Mouse (Mus musculus) thymus, postnatal 25 days (tissue): Measurements from ENCODE around the gene Sinhcaf.
"Not testable (repeated sequence)": the region's sequence is repeated elsewhere in the genome, so short reads cannot be mapped to it uniquely, and the experiment has no call there.

Experiments
- DNase-seq: peaks from one replicate; pipeline ENCODE4 v3.0.0; 2022

The Sinhcaf gene

DNA sequence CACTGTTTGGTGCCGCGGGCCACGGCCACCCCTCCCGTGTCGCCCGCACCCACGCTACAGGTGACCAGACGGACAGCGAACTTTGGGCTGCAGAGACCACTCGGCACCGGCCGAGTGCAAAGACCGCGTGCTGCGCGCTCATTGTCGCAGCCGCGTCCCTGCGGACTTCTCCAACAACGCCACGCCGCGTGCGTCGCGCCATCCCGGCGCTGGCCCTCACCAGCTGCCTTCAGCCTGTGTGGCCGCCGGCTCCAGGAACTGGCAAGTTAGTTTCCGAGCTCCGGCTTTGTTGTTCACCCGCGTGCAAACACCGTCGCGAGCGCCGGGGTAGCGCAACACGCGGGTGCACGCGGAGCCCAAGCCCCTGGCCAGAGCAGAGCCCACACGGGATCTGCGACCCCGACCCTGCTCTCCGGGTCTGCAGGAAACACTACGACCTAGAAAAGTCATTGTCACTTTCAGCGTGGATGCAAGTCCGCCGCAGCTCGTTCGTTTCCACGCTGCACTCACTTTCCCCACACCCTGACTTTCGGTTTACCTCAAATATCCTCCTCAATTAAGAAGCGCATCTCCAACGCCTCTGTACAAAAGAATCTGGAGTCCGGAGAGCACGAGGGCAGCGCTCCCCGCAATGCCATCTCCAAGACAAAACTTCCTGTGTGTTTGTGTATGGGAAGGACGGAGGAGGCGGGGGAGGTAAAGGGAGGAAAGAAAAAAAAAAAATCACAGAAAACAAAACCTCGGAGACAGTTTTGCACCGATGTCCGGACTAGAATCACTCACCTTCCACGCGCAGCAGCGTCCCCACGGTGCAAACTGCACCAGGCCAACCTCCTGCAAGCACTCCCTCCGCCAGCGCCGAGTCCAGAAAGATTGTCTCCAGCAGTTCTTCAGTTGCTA lies 508 bp downstream of the Sinhcaf start:
- peak; percentile 55 for DNase-seq

DNA sequence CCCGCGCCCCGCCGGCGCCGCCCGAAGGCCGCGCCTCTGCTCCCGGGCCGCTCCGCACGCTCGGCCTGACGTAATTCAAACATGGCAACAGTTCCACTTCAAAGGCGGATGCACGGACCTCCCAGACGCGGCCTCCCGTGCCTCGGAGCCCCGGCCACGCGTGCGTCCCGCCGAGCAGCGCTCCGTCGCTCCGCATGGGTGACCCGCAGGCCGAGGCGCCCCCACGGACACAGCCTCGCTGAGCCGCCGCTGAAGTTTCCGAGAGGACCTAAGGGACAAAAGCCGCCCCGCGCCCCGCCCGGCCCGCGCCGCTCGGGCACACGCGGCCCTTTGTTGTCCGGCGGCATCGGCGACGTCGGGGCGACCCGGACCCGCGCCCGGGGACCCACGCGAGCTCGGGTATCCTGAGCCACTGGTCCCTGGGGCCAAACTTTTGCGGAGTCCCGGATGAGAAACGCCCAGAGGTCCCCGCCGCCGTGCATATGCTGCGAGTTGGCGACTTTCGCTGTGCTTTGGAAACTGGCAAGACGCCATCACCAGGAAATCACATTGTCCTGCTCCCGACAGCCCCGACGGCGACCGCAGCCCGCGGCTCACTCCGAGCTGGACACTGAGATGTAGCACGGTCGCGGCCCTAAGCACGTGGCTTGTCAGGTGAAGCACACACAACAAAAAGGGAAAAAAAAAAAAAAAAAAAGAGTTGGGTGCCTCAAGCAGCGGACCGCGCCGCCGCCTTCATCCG lies 1.3 kb downstream of the Sinhcaf start:
- peak; percentile 69 for DNase-seq

DNA sequence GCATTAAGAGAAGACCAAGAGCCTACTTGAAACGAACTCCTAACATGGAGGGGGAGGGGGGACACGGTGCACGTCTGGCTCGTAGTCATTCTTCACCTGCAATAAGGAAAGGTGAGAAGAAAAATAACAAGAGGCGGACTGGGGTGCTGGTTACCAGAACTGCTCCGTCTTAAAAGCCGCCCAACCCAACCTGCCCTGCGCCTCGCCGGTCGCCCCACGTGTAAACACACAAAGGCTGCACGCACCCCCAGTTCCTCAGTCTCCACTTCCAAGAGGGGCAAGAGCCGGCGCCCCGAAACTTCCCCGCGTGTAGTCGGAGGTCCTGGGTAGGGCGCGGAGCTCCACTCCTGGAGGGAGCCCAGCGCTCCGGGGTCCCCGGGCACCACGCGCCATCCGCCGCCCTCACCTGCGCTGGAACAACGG lies 1.9 kb downstream of the Sinhcaf start:
- DNase-seq: no peak

DNA sequence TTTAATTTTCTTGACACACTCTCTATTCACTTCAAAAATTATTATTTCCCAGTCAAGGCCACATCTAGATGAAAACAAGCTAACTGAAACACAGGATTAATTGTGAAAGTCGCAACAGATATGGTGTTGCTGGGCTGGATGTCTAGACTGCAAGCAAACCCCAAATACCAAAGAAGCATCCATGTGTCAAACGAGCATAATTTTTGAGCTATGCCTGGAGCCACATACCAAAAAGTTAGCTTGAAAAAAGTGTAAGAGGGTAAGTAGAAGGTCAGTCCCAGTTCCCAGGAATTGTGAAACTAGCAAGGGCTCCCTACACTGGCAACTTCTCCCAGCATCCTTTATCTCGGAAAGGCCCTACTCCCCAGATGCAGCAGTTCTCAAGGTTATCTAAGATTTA lies 2.6 kb downstream of the Sinhcaf start:
- DNase-seq: no peak

DNA sequence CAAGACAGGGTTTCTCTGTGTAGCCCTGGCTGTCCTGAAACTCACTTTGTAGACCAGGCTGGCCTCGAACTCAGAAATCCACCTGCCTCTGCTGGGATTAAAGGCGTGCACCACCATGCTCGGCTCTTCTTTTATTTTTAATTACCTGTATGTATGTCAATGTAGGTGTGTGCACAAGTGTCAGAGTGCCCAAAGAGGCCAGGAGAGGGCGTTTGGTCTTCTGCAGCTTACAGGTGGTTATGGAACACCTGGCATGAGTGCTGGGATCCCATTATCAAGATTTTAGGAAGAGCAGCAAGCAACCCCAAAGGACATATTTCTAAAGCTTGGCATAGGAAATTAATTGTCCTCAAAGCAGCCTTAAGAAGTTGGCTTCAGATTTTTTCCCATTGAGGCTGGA lies 3.9 kb downstream of the Sinhcaf start:
- DNase-seq: no peak

DNA sequence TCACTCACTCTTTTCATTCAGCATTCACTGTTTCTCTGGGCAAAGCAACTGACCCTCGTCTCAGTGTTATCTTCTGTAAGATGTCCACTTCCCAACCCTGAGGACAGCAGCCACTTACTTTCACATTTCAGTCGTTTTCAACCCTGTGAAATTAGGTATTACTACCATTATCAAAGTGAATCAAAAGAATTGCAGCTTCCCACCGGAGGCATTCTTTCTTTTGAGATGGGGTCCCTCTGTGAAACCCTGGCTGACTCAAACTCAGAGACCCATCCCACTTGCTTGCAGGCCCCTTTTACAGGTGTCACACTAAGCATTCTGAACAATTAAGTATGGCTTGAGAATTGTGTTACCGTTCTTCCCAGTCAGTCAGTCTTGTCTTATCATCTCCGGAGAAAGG lies 4.4 kb downstream of the Sinhcaf start:
- no peak for DNase-seq

DNA sequence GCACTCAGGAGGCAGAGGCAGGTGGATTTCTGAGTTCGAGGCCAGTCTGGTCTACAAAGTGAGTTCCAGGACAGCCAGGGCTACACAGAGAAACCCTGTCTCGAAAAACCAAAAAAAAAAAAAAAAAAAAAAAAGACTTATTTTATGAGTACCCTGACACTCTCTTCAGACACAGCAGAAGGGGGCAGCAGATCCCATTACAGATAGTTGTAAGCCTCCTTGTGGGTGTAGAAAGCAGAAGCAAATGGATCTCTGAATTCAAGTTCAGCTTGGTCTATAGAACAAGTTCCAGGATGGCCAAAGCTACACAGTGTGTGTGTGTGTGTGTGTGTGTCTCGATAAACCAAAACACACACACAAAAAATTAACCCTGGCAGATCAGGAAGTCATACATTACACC lies 5.9 kb downstream of the Sinhcaf start:
- peak; percentile 44 for DNase-seq

DNA sequence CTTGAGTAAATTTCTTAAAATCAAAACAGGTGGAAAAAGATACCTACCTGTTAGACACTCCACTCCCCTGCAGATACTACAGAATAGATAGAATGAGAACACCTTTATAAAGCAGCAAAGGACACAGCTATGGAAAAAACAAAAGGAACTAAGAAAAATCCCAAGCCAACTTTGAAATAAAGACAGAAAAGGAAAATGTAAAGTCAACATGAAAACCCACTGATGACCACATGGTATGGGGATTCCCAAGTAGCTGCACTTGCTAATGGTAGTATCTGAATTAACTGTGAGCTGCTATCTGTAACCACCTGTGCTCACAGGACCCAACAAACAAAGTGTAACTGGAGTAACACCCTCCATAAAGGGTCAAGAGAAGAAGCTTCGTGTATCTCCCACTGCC lies 8.6 kb downstream of the Sinhcaf start:
- no peak for DNase-seq

DNA sequence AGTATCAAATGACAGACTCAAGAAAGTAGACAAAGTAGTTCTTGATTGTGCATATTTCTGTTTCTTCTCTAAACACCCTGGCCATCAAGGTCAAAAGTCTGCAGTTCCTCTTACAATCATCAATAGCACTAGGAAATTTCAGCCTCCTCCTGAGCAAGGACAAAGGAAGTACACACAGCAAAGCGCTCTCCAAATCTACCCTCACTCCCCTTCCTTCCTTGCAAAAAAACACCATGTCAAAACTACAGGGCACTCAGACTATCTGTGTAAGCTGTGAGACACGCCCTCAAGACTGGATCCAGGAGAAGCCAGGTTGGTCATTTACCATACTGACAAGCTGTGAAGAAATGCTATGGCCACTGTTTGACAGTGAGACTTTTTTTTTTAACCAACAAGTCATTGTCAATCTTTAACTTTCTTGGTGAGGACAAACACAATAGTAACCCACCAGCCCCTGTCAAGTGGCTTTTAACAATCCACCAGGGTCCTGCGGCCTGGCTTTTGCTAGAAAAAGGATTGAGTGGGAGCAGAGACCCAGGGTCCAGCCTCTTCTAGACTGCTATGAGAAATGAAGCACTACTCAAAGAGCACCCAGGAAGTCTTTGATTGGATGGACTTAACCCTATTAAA lies 11.2 kb downstream of the Sinhcaf start:
- DNase-seq: no peak

DNA sequence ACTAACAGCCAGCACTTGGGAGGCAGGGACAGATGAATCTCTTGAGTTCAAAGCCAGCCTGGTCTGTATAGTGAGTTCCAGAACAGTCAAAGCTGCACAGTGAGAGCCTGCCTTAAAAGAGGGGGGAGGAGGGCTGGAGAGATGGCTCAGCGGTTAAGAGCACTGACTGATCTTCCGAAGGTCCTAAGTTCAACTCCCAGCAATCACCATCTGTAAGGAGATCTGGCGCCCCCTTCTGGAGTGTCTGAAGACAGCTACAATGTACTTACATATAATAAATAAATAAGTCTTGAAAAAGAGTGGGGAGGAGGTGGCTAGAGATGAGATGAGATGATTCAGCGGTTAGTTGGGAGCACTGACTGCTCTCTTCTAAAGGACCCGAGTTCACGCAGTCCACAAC lies 15.0 kb downstream of the Sinhcaf start:
- DNase-seq: peak; percentile 36

DNA sequence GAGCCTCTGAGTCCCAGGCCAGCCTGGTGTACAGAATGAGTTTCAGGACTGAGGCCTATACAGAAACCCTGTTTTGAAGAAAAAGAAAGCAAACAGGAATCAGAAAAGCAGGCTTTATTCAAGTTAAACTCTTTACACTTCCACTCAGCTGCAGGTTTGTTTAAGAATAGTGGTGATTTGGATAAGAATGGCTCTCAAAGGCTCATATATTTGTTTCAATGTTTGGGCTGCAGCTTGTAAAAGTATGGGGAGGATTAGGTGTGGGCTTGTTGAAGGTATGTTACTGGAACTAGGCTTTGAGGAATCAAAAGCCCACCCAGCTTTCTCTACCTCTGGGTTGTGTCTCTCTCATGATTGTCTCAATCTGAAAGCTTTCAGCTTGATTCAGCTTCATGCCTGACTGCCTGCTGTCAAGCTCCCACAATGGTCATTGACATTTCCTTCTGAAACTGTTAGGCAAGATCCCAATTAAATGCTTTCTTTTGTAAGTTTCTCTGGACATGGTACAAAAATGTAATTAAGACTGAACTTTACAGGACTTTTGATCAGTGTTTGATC lies 27.3 kb downstream of the Sinhcaf start:
- DNase-seq: no peak

DNA sequence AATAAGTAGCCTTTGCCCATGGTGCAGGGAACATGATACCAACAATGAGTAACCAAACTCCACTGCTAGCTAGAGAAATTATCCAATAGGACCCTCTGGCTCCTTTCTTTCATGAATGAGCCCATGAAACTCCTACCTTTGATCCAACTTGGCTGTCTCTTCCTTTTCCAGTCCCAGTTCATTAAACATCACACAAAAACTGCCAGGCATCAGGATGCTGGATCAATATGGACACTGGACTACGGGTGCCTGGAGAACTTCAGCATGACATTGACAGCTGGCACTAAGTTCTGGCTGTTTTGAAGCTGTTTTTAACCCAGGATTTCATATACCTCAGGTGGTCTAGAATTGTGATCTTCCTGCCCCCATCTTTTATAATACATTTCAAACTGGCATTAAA lies 28.6 kb downstream of the Sinhcaf start:
- no peak for DNase-seq

DNA sequence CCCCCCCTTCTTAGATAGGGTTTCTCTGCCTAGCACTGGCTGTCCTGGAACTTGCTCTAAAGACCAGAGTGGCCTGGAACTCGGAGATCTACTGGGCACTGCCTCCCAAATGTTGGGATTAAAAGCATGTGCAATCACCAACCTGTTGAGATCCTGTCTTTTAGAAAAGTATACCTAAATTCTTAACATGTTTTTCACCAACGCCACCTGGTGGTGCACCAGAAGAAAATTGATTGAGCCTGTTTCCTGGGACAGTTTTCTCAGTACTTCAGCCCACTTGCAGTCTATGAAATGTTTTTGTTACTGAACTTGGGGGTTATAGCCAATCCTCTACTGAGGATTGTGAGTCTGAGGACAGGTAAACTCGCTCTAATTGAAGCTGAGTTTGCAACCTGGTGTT lies 29.4 kb downstream of the Sinhcaf start:
- DNase-seq: peak; percentile 27

DNA sequence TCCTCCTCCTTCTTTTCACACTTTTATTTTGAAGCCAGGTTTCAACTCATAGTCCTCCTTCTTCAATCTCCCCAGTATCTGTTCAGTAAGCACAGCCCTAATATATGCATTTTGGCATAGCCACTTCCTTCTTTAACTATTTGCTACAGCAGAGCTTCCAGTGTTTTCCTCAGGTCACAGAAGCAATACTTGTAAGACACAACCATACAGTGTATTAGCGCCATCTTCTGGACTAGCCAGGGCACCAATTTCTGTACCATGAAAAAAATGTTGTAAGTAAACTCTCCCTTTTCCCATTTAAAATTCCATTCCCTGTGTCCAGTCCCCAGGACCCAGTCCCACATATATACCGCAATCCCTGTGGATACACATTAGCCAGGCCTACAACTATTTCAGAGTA lies 32.3 kb downstream of the Sinhcaf start:
- peak; percentile 51 for DNase-seq

DNA sequence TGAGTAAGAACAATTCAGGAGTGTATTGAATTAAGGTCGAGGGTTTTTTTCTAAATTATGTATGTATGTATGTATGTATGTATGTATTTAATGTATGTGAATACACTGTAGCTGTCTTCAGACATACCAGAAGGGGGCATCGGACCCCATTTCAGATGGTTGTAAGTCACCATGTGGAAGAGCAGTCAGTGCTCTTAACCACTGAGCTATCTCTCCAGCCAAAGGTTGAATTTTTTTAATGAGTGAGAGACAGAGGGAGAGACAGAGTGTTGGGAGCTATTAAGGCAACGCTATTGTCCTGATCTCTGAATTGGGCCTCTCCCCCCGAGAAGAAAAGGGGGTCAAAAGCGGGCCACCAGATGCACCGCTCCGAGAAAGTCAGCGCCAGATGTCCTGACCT lies 34.4 kb downstream of the Sinhcaf start:
- DNase-seq: not testable (repeated sequence)

DNA sequence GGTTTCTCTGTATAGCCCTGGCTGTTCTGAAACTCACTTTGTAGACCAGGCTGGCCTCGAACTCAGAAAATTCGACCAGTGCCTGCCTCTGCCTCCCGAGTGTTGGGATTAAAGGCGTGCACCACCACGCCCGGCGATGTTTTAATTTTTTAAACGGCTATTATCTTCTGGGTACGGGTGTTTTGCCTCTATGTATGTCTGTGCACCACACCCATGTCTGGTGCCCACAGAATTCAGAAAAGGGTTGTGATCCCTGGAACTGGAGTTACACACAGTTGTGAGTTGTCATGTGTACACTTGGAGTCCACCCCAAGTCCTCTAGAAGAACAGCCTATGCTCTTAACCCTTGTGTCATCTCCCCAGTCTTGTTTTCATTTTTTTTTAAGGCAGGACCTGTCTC lies 39.3 kb downstream of the Sinhcaf start:
- DNase-seq: no peak

DNA sequence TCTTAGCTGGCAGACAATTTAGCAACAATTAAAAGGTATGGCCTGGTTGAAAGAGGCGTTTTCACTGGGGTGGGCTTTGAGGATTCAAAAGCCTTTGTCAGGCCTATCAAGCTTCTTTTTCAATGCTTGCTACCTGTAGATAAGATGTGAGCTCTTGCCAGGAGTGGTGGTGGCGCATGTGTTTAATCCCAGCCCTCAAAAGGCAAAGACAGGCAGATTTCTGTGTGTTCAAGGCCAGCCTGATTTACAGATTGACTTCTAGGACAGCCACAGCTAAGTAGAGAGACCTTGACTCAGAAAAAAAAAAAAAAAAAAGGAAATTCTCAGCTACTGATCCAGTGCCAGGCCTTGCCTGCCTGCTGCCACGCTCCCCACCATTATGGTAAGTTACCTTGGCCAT lies 43.5 kb downstream of the Sinhcaf start:
- no peak for DNase-seq

DNA sequence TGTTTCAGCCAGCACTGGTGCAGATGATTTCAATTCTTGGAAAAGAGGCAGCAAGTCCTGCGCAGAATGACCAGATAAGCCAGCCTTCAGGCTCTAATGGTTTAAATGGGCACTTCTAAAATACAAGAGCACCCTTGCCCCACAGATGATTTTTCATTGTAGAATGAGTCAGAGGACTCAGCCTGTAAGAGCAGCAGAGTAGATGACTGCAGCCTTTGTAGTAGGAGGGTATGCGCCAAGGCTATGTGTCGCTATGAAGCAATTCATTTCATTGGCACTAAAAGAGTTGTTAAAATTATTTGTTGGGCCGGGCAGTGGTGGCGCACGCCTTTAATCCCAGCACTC lies 49.8 kb downstream of the Sinhcaf start:
- no peak for DNase-seq

DNA sequence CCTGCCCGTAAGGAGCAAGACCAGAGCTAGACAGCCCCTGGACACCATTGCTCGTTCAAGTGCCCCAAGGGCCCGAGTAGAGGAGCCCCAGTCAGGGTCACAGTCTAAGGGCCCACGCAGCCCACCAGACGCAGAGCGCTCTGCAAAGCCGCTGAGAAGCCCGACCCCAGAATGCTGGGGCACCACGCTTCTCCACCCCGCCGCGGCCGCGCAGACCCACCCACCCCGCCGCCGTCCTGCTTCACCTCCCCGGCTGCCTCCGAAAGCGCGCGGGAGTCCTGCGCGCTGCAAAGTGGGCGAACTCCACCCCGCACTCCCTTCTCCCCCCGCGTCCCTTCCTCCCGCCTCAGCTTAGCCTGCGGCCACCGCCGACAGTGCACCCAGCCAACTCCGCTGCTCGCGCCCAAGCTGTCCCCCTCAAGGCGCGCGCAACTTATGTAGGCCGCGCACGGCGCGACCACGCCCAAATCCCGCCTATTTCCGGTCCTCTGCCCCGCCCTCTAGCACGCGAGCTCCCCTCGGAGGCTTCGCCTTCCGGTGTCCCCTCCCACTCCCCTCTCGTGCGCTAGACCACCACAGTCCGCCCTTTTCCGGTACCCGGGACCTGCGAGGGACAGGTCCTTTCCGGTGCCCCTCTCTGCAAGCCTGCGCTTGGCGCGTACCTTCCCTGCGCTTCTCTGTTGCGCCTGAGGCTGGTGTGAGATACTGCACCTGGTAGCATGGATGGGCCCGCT lies 50.3 kb downstream of the Sinhcaf start, which contains the start of gene Caprin2:
Gene Caprin2, minus strand, starts transcription at position 465 of the 734 bp plus-strand sequence.
- DNase-seq: peak; percentile 99

DNA sequence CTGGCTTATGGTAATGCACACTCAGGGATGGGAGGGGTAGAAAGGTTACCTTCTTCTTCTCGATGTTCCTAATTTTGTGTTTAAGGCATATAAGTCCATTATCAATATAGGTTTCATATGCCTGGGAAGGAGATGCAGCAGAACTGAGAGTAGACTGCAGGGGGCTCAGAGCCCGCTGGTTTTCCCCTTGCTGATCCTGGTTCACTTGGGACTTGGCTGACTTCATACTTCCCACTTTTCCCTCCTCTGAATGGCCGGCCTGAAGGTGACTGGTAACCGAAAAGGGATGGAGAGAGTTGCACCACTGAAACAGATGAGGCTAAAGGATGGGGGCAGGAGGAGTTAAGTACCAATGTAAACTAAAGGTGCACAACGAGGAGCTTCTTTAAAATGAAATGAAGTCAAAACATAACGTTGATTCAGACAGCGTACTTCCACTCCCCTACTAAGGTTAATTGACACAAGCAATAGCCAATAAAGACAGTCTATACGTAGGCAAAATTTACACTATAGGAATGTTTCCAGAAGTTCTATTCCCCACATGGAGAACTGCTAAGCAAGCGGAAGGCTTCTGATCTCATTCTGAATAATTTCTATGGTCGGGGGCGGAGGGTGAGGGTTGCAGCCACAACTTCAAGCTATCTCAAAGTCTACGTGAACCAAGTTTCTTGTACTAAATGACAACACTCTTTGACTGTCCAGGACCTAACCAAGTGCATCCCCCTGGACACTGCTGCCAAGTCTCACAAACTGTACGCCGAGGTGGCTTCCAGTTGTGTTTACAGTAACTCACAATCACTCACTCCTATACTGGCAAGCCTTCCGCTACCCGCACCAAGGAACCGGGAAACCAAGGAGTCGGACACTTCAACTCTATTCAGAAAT lies 51.1 kb downstream of the Sinhcaf start:
- peak; percentile 3 for DNase-seq

DNA sequence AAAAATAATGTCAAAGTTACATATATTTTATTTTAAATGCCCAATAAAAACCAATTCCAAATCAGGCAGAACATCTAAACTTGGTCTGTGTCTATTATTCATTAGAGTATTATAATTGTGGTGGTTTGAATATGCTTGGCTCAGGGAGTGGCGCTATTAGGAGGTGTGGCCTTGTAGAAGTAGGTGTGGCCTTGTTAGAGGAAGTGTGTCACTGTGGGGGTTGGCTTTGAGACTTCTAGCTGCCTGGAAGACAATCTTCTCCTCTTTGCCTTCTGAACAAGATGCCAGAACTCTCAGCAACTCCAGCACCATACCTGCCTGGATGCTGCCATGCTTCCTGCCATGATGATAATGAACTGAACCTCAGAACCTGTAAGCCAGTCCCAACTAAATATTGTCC lies 72.4 kb downstream of the Sinhcaf start:
- DNase-seq: no peak
